Mouse (Mus musculus): ENCODE data around the gene Sept14. TPM values are rescaled to one million over a fixed set of nuclear protein-coding genes. Genes with fewer than 3 reads are reported as not detected.

Sept14 gene
- polyA plus RNA-seq, 1 experiment from 2014 or later: not detected

GRCm38 (mm10) chr5:129725774-129726392 is 17.6 kb upstream of the Sept14 start:
- Histone ChIP-seq H3K9ac (ENCODE audit: low read length) (peak overlapping the region; percentile 94), H3K36me3 (ENCODE audit: control insufficient read depth, insufficient read depth) (no peaks in the 10 kb centered on the region), H3K9me3 (replicated peaks; ENCODE audit: control insufficient read depth, low read length) (no peaks in the 10 kb centered on the region), H3K27me3 (ENCODE audit: control insufficient read depth, insufficient read depth, low read length) (no peaks in the 10 kb centered on the region), H3K27ac (ENCODE audit: low read length) (peak overlapping the region; percentile 99), H3K4me2 (ENCODE audit: low read depth, low read length) (peak overlapping the region; percentile 62), H3K4me3 (ENCODE audit: low read length) (peak overlapping the region; percentile 82), H3K4me1 (ENCODE audit: control insufficient read depth, insufficient read depth, low read length) (peaks cover 42% of the 10 kb centered on the region)
- 13% methylated on average over 7 of the region's 7 CpGs for WGBS
- no peak for ATAC-seq (replicated peaks; ENCODE audit: extremely low read depth, insufficient read depth, low FRiP score)

DNA sequence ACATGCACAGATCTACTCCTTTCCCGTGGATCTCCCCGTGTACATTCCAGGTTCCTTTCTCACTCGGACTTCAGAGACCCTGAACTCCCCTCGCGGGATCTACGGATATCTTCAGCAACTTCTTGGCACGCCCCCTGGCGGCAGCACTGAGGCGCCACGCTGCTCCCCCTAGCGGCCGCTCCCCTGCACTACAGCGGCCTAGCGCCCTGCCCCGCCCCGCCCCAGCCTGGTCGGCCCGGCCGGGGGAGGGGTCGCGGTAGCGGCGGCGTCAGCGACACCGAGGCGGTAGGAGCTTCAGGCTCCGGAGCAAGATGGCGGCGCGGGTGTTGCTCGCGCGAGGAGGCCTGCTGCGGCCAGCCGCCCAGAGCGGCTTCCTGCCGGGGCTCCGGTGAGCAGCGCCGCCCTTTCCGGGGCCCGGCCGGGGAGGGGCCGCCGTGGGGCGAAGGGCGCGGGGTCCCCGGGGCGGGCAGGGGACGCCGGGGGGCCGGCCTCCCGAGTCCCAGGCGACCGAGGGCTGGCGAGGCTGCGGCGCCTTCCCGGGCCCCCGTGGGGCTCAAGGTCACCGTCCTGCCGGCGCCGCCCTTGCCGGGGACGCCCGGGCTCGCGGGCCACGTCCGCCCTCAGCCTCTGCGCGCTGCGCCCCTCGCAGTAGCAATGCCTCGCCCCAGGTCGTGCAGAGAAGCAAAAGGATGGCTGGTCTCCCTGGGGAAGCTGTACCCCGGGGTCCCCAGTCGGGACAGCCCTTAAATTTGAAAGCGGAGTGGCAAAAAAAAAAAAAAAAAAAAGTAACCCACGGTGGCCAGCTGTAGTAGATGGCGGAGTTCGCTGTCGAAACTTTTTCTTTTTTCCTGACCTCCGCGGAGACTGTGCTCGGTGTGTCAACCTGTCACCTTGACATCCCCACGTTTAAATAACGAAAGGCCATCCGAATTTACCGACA is 16.8 kb upstream of the Sept14 start, which contains the start of gene Nipsnap2:
TSS of gene Nipsnap2 (plus strand) at position 230 of the 940 bp plus-strand sequence.
- WGBS: under 1% methylated on average over 90 of the region's 93 CpGs
- Histone ChIP-seq H3K4me3 (ENCODE audit: low read length) (peak within 1 kb of the TSS; percentile 82), H3K27ac (ENCODE audit: low read length) (peak within 1 kb of the TSS; percentile 99), H3K27me3 (ENCODE audit: control insufficient read depth, insufficient read depth, low read length) (no peaks in the 10 kb centered on the region), H3K4me2 (ENCODE audit: low read depth, low read length) (peak within 1 kb of the TSS; percentile 62), H3K36me3 (ENCODE audit: control insufficient read depth, insufficient read depth) (no peaks in the 10 kb centered on the region), H3K9me3 (replicated peaks; ENCODE audit: control insufficient read depth, low read length) (no peaks in the 10 kb centered on the region), H3K4me1 (ENCODE audit: control insufficient read depth, insufficient read depth, low read length) (peaks cover 34% of the 10 kb centered on the region), H3K9ac (ENCODE audit: low read length) (peak within 1 kb of the TSS; percentile 94)
- peak; percentile 90 for ATAC-seq (replicated peaks; ENCODE audit: extremely low read depth, insufficient read depth, low FRiP score)

GRCm38 (mm10) chr5:129724268-129724667 is 16.0 kb upstream of the Sept14 start:
- H3K27me3 ChIP-seq (ENCODE audit: control insufficient read depth, insufficient read depth, low read length): no peaks in the 10 kb centered on the region
- peak overlapping the region; percentile 62 for H3K4me2 ChIP-seq (ENCODE audit: low read depth, low read length)
- peak overlapping the region; percentile 94 for H3K9ac ChIP-seq (ENCODE audit: low read length)
- peak overlapping the region; percentile 82 for H3K4me3 ChIP-seq (ENCODE audit: low read length)
- H3K27ac ChIP-seq (ENCODE audit: low read length): peak overlapping the region; percentile 99
- 43% methylated on average over 4 of the region's 4 CpGs for WGBS
- H3K9me3 ChIP-seq (replicated peaks; ENCODE audit: control insufficient read depth, low read length): no peaks in the 10 kb centered on the region
- peaks cover 26% of the 10 kb centered on the region for H3K4me1 ChIP-seq (ENCODE audit: control insufficient read depth, insufficient read depth, low read length)
- ATAC-seq (replicated peaks; ENCODE audit: extremely low read depth, insufficient read depth, low FRiP score): no peak
- H3K36me3 ChIP-seq (ENCODE audit: control insufficient read depth, insufficient read depth): peaks cover 4% of the 10 kb centered on the region

- H3K27ac ChIP-seq (ENCODE audit: low read length): no peak overlapping the region
- H3K4me2 ChIP-seq (ENCODE audit: low read depth, low read length): no peak overlapping the region
- no peaks in the 10 kb centered on the region for H3K9me3 ChIP-seq (replicated peaks; ENCODE audit: control insufficient read depth, low read length)
- no peaks in the 10 kb centered on the region for H3K27me3 ChIP-seq (ENCODE audit: control insufficient read depth, insufficient read depth, low read length)
- ATAC-seq (replicated peaks; ENCODE audit: extremely low read depth, insufficient read depth, low FRiP score): no peak
- no peak overlapping the region for H3K4me3 ChIP-seq (ENCODE audit: low read length)
- 83% methylated on average over 3 of the region's 3 CpGs for WGBS
- peaks cover 25% of the 10 kb centered on the region for H3K36me3 ChIP-seq (ENCODE audit: control insufficient read depth, insufficient read depth)
- H3K4me1 ChIP-seq (ENCODE audit: control insufficient read depth, insufficient read depth, low read length): peaks cover 14% of the 10 kb centered on the region
- H3K9ac ChIP-seq (ENCODE audit: low read length): no peak overlapping the region
Measured at GRCm38 (mm10) chr5:129720176-129720575, 11.9 kb upstream of the Sept14 start.

DNA sequence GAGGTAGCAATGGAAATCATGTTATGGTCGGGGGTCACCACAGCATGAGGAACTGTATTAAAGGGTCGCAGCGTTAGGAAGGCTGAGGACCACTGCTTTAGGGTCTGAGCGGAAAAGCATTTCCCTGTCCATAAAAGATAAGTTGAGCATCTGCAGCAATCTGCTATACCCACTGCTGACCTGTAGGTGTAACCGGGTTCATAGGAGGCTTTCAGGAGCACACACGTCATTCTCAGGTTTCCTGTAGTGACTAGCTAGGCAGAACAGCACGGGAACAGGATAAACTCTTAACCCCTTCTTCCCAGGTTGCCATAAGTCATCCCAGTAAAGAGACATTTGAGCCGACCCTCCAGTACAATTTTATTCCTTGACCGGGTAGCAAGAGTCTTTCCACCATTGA is 8.7 kb upstream of the Sept14 start:
- Histone ChIP-seq H3K36me3 (ENCODE audit: control insufficient read depth, insufficient read depth) (peaks cover 25% of the 10 kb centered on the region), H3K4me2 (ENCODE audit: low read depth, low read length) (no peak overlapping the region), H3K4me3 (ENCODE audit: low read length) (no peak overlapping the region), H3K27me3 (ENCODE audit: control insufficient read depth, insufficient read depth, low read length) (no peaks in the 10 kb centered on the region), H3K27ac (ENCODE audit: low read length) (no peak overlapping the region), H3K4me1 (ENCODE audit: control insufficient read depth, insufficient read depth, low read length) (peaks cover 6% of the 10 kb centered on the region), H3K9ac (ENCODE audit: low read length) (no peak overlapping the region), H3K9me3 (replicated peaks; ENCODE audit: control insufficient read depth, low read length) (no peaks in the 10 kb centered on the region)
- ATAC-seq (replicated peaks; ENCODE audit: extremely low read depth, insufficient read depth, low FRiP score): no peak
- 80% methylated on average over 9 of the region's 9 CpGs for WGBS

DNA sequence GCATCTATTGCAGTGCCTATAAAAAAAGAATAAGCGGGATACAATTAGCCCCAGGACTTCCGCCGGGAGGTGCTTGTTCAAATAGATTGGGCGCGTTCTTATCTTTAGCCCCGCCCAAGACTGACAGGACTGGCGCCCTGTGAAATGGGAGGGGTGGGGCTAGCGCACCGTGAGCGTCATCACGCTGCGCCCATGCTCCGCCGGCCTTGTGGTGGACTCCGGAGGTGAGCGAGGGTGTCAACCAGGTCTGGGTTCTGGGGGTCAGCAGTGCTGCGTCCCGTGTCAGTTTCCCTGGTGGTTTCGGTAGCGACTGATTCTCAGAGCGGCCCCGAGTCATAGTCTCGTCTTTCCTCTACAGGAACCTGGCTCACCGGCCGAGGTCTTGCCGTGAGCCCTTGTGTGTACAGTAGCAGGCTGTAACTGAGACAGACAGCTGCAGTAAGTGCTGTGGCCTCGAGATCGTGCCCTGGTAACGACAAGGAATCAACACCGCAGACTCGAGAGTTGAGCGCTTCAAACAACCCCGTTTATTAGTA is 7.1 kb upstream of the Sept14 start, which contains the start of gene Mrps17:
TSS of gene Mrps17 (plus strand) at position 172 of the 536 bp plus-strand sequence.
- H3K27ac ChIP-seq (ENCODE audit: low read length): peak within 1 kb of the TSS; percentile 64
- peaks cover 25% of the 10 kb centered on the region for H3K36me3 ChIP-seq (ENCODE audit: control insufficient read depth, insufficient read depth)
- under 1% methylated on average over 33 of the region's 33 CpGs for WGBS
- peak within 1 kb of the TSS; percentile 73 for H3K4me2 ChIP-seq (ENCODE audit: low read depth, low read length)
- peak within 1 kb of the TSS; percentile 80 for H3K9ac ChIP-seq (ENCODE audit: low read length)
- H3K27me3 ChIP-seq (ENCODE audit: control insufficient read depth, insufficient read depth, low read length): no peaks in the 10 kb centered on the region; the same call in 1 of the 2 replicates
- no peaks in the 10 kb centered on the region for H3K9me3 ChIP-seq (replicated peaks; ENCODE audit: control insufficient read depth, low read length)
- ATAC-seq (replicated peaks; ENCODE audit: extremely low read depth, insufficient read depth, low FRiP score): peak; percentile 97
- H3K4me3 ChIP-seq (ENCODE audit: low read length): peak within 1 kb of the TSS; percentile 69
- peaks cover 6% of the 10 kb centered on the region for H3K4me1 ChIP-seq (ENCODE audit: control insufficient read depth, insufficient read depth, low read length)

GRCm38 (mm10) chr5:129703368-129703767 is 4.9 kb downstream of the Sept14 start:
- no peak overlapping the region for H3K4me2 ChIP-seq (ENCODE audit: low read depth, low read length)
- no peaks in the 10 kb centered on the region for H3K4me1 ChIP-seq (ENCODE audit: control insufficient read depth, insufficient read depth, low read length)
- H3K27ac ChIP-seq (ENCODE audit: low read length): no peak overlapping the region
- no peaks in the 10 kb centered on the region for H3K9me3 ChIP-seq (replicated peaks; ENCODE audit: control insufficient read depth, low read length)
- H3K36me3 ChIP-seq (ENCODE audit: control insufficient read depth, insufficient read depth): no peaks in the 10 kb centered on the region
- no peak for ATAC-seq (replicated peaks; ENCODE audit: extremely low read depth, insufficient read depth, low FRiP score)
- H3K9ac ChIP-seq (ENCODE audit: low read length): no peak overlapping the region
- H3K4me3 ChIP-seq (ENCODE audit: low read length): no peak overlapping the region
- no peaks in the 10 kb centered on the region for H3K27me3 ChIP-seq (ENCODE audit: control insufficient read depth, insufficient read depth, low read length)

DNA sequence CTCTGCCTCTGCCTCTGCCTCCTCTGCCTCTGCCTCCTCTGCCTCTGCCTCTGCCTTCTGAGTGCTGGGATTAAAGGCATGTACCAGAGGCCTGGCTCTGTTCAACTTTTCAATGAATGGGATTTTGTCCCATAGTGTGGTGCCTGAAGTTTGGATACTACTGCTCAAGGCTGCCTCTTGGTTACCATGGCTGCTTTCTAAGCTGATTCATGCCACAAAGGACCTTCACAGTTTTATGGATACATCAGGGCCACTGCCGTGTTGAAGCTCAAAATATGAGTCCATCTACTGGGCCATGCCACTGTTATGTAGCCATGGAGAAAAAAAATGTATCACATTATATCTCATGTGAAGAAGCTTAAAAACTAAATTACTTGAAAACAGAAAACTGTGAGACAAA is 6.6 kb downstream of the Sept14 start:
- no peak overlapping the region for H3K4me2 ChIP-seq (ENCODE audit: low read depth, low read length)
- H3K27me3 ChIP-seq (ENCODE audit: control insufficient read depth, insufficient read depth, low read length): no peaks in the 10 kb centered on the region
- WGBS: 69% methylated on average over 1 of the region's 1 CpGs
- no peaks in the 10 kb centered on the region for H3K9me3 ChIP-seq (replicated peaks; ENCODE audit: control insufficient read depth, low read length)
- no peak overlapping the region for H3K4me3 ChIP-seq (ENCODE audit: low read length)
- H3K27ac ChIP-seq (ENCODE audit: low read length): no peak overlapping the region
- no peaks in the 10 kb centered on the region for H3K36me3 ChIP-seq (ENCODE audit: control insufficient read depth, insufficient read depth)
- no peak for ATAC-seq (replicated peaks; ENCODE audit: extremely low read depth, insufficient read depth, low FRiP score)
- no peak overlapping the region for H3K9ac ChIP-seq (ENCODE audit: low read length)
- H3K4me1 ChIP-seq (ENCODE audit: control insufficient read depth, insufficient read depth, low read length): no peaks in the 10 kb centered on the region

DNA sequence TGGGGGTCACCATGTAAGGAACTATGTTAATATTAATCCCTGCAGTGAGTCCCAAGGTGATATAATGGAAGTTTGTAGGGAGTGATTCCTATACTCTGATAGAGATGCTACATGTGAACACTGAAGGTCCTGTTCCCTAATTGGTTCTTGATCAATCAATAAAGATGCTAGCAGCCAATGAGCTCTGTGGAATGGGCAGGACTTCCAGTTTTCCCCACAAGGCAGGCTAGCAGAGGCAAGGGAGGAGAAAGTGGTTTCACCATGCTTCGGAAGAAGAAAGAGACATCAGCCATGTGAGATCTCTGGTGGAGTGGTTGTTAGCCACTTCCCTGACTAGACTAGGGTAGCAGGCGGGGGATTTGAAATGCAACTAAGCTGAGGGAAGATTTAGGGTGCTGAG is 7.8 kb downstream of the Sept14 start:
- Histone ChIP-seq H3K9me3 (replicated peaks; ENCODE audit: control insufficient read depth, low read length) (no peaks in the 10 kb centered on the region), H3K4me3 (ENCODE audit: low read length) (no peak overlapping the region), H3K27me3 (ENCODE audit: control insufficient read depth, insufficient read depth, low read length) (no peaks in the 10 kb centered on the region), H3K4me2 (ENCODE audit: low read depth, low read length) (no peak overlapping the region), H3K9ac (ENCODE audit: low read length) (no peak overlapping the region), H3K4me1 (ENCODE audit: control insufficient read depth, insufficient read depth, low read length) (no peaks in the 10 kb centered on the region), H3K36me3 (ENCODE audit: control insufficient read depth, insufficient read depth) (no peaks in the 10 kb centered on the region), H3K27ac (ENCODE audit: low read length) (no peak overlapping the region)
- 30% methylated on average over 2 of the region's 2 CpGs for WGBS
- no peak for ATAC-seq (replicated peaks; ENCODE audit: extremely low read depth, insufficient read depth, low FRiP score)
